Mouse (Mus musculus): ENCODE data around the gene Sh3bgrl3.
A peak's percentile ranks its signal among the peaks of the same experiment; 100 is the strongest.

Sh3bgrl3 gene

DNA sequence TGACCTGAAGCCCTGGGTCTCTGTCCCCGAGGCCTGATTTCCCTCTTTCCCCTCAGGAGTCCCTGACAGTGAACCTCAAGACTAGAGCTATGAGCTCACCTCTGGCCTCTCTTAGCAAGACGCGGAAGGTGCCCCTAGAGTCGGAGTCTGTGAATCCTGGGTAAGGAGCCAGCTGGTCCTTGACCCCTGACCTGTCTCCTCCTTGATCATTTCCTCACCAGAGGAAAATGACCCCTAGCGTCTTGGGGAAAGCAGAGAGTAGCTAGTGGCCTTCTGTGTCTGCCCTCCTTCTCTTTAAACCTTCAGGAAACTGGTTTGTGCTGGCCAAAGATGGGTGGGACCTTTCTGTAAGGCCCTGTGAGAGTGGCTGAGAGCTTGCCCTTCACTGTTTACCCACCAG lies 20.4 kb downstream of the Sh3bgrl3 start:
- DNase-seq = no peak

DNA sequence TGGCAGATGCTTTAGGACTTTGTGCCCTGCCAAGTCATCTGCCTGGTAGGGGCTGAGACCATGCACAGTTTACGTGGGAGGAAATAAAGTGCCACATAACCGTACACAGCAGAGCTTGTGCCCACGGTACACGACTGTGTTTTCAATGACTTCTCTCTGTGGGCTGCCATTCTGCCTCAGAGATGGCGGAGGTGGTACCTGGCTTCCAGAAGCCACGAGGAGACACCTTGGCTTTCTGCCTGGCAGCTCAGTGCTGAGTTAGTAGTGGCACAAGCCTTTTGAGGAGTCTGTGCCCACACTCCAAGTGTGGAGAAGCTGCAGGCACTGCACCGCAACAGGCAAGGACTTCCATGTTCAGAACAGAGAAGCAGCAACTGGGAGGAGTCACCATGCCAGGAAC lies 20.9 kb downstream of the Sh3bgrl3 start:
- no peak for DNase-seq

GRCm38 (mm10) chr4:134106105-134106504 lies 22.5 kb downstream of the Sh3bgrl3 start:
- no peak for DNase-seq

DNA sequence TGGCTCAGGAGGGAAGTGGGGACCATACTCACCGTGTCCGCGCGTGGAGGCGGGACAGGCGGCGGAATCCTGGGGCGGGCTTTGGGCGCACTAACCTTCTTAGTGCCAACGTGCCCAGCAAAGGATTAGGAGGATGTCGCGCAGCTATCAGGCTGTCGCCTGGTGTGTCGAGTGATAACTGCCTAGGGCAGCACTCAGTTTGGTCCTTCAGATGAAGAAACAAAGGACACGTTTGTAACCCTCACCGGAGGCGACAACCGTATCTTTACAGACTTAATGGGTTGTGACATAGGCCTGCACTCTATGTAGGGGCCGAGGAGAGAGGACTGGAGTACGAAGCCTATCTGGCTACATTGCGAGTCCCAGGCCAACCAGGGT lies 25.9 kb downstream of the Sh3bgrl3 start:
- no peak for DNase-seq

DNA sequence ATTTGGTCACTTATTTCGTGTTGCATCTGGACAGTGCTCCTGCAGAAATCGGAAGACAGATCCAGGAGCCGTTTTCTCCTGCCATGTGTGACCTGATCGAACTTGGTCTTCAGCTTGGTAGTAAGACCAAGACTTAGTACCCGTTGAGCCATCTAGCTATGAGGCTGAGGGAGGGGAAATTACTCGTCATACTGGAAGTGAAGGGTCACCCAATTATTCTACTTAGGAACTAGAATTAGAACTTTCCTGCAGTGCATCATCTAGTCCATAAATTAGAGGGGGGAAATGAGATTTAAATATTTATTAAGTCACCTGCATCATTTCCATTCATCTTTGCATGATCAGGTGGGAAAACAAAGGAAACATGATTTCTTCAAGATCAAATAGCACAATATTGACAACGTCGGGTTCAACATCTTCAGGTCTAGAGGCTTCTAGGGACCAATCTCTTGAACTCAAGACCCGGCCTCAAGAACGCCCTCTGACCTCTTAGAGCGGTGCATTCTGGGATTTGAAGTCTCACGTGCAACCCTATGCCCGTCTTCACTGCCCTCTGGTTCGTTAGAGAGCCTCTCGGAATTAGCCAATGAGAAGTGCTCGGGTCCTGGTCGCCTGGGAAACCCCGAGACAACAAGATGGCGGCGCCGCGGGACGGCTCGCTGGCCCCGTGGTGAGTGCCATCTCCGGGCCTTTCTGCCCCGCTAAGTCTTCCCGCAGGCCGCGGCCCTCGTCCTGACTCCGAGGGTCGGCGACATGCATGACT lies 26.4 kb downstream of the Sh3bgrl3 start, which contains the start of gene Ubxn11:
Gene Ubxn11 (plus strand): TSS at position 592 of the 763 bp plus-strand sequence.
- peak; percentile 78 to 82 for DNase-seq

GRCm38 (mm10) chr4:134100245-134100644 lies 28.3 kb downstream of the Sh3bgrl3 start:
- peak in 1 of 2 experiments; percentile 46 for DNase-seq

- DNase-seq = peak; percentile 81 to 88
These were observed 30.0 kb downstream of the Sh3bgrl3 start for GRCm38 (mm10) chr4:134098628-134099027.

DNA sequence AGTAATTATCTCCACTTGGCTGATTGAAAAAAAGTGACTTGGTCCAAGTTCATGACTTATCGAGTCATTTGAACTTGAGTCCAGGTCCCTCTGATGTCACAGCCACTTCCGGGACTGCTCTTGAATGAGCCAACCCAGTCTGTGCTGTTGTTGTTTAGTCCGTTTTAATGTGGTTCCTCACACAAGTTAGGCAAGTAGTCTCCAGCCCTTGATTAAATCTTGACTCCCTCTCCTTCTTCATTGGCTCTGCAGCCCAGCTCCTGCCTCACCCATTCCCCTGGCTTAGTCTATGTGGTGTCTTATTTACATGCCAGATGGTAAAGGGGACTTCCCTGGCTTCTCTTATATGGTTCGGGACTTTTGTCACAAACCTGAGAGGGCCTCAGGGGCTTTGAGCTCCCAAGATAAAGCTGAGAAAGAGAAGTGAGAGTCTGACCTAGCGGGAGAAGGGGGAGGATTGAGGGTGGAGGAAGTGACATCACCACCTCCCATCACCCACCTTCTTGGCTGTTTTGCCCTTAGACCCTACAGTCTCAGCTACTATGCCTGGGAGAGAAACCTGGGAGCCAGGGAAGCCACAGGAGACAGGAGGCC lies 31.5 kb downstream of the Sh3bgrl3 start:
- peak; percentile 69 to 71 for DNase-seq

DNA sequence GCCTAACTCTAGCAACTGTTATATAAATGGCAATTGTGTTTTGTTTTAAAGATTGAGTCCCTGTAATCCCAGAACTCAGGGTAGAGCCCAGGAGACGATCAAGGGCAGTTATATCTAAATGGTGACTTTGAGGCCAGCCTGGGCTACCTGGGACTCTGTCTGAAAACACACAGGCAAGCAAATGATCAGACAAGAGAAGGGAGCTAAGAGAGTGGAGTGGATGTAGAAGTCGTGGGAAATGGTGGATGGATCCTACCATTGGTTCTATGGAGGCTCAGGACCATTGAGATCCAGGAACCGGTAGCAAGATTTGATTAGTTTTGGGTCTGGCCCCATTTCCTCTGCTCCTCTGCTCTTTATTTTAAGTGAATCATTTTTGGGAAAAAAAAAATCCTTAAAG lies 32.5 kb downstream of the Sh3bgrl3 start:
- DNase-seq = no peak

DNA sequence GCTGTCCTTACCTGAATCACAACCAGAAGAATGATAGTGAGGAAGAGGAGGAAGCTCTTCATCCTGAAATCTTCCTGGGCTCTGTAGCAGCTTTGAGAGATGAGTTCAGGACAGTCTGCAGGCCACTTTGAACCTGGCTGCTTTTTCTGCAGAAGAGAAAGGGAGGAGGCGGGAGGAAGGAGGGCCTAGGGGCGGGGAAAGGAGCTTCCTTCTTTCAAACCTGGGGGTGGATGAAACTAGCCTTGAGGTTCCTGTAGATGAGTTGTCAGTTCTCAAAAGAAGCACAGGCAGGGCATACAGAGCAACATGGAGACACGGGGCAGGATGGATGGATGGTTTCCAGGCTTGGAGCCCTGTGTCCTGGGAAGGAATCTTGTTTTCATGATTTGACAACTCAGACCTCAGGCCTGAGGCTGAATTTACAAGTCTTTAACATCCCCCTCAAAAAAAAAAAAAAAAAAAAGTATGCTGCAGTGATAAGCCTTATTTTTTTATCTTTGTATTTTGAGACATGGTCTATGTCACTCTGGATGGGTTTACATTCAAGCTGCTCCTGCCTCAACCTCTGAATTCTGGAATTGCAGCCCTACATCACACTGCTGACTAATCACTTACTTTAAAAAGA lies 33.6 kb downstream of the Sh3bgrl3 start, which contains the start of gene Cd52:
Gene Cd52 (minus strand): TSS at position 160 of the 625 bp plus-strand sequence.
- peak; percentile 77 to 83 for DNase-seq

DNA sequence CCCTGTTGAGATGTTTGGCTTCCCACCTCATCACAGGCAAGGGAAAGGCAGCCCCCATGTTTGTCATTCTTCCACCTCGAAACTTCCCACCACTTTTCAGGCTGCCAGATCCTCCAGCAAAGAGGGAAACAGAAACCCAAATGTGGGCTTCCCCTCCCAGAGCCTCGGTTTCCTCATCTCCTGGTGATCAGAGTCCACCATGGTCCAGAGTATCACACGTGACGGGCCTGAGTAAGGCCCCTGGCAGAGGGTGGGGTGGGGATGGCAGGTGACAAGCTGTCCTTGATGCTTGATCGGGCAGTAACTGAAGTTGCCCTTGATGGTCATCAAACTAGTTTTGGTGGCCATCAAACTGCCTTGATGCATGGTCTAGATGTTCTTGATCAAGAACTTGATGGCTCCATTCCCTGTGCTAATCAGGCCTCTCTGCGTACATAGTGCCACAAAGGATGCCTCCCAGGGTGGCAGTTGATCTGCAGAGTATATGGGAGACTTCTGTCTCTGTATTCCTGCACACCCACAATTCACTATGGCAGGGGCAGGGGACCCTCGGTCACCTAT lies 34.5 kb downstream of the Sh3bgrl3 start:
- DNase-seq = no peak

DNA sequence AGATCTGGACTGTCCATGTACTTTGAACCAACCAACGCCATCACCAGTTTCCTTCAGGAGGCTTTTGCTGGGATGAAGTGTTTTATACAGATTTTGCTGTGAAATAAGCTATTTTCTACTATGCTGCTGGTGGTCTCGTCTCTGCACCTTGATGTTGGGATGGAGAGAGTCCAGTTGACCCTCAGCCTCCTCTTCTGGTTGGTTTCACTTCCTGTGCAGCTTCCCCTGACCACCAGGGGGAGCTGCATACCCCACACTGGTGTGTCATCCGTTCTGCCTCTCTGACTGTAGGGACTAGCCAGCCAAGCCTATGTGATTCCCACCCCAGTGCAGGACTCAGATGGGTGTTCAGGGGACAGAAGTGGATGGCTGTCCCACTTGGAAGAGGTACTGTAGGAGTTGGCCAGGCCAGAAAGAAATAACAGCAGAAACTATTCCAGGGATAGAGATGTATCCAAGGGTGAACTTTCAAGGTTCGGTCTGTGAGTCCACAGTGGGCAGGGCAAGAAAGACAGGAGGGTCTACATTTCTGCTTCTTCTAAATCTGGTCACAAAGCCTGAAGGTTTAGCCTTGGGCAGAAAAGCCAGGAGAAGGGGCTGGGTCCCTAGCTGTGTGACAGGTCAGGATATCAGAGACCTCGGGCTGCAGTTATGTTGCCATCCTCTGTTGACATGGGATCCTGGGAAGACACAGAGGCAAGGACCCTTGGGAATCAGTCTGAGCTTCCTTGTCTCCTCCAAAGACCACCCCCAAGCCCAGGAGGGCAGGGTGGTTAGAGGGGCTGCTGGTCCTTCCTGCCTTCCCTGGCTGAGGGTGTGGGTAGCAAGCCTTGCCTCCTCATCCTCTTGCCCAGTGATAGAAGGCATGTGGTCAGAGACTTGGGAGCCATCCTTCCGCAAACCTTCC lies 36.0 kb downstream of the Sh3bgrl3 start:
- DNase-seq = peak; percentile 74 to 86

GRCm38 (mm10) chr4:134091225-134091529 lies 37.4 kb downstream of the Sh3bgrl3 start:
- no peak for DNase-seq

DNA sequence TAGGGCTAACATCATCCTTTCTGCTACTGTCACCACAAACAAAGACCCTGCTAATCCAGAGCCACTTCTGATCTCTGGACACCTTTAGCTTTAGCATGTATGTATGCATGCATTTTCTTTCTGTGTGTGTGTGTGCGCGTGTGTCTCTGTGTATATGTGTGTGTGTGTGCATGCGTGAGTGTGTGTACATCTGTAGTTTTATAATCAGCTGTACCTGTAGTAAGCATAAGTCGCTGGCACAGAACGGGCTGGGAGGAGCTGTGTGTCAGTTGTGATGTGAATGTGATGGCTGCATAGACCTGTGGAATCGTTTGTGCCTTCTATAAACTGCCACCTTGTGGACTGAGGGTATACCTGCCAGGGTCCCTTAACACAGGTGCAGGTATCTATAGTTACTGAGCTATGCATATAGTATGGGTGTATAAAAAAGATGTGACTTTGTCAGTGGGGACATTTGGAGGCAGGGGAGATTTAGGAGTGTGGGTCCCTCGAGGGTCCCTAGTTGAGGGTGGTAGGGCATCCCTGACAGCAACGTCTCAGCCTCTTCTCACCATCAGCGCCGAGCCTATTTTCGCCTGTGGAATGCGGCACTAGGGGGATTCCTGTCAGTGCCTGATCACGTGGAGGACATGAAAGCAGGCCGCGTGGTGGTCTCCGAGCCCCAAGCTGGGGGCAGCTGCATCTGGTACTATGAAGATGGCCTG lies 37.9 kb downstream of the Sh3bgrl3 start:
- DNase-seq = no peak

- no peak for DNase-seq
These were observed 39.6 kb downstream of the Sh3bgrl3 start for GRCm38 (mm10) chr4:134089029-134089428.

GRCm38 (mm10) chr4:134087412-134087811 lies 41.2 kb downstream of the Sh3bgrl3 start:
- DNase-seq = peak; percentile 42 to 61

- DNase-seq = no peak
These were observed 43.6 kb downstream of the Sh3bgrl3 start for GRCm38 (mm10) chr4:134084999-134085398.

- DNase-seq = no peak
These were observed 46.1 kb downstream of the Sh3bgrl3 start for GRCm38 (mm10) chr4:134082460-134082859.

GRCm38 (mm10) chr4:134081730-134082386 lies 46.7 kb downstream of the Sh3bgrl3 start:
- peak; percentile 90 to 93 for DNase-seq

DNA sequence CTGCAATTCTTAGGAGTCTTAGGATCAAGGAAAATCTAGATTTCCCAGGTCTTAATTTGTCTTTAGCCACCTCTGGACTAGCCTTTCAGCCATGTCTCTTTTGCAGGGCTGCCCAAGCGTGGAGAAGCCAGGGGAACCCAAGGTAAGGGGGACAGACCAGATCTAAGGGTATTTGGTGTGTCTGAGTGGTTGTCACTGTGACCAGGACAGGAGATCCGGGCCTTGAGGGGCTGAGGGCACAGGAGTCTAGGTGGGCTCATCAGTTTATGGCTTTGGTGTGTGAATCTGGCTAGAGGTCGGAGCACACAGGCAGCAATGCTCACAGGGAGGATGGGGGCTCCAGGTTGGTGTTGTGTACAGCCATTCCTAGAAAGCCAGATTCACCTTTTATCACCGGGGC lies 47.9 kb downstream of the Sh3bgrl3 start:
- no peak for DNase-seq

DNA sequence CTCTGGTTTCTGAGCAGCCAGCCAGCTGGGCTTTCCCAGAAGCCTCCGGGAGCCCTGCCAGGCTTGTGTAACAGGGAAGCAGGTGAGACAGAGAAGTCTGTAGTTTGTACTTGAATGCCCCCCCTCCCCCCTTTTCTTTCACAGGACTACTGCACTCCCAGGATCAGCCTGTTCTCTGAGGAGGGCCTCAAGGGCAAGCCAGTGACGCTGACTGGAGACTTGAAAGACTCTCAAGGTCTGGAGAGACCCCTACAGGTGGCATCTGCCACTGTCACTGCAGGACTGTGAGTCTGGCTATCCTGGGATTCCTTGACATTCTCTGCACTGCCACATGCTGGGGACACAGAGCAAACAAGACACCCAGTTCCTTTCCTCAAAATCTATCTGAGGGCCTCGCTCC lies 49.9 kb downstream of the Sh3bgrl3 start:
- DNase-seq = peak in 1 of 2 experiments; percentile 55
